Mouse (Mus musculus) heart, adult 2 months (tissue): ENCODE results near the gene Msh2. TPM values are rescaled to one million over a fixed set of nuclear protein-coding genes. Genes with fewer than 3 reads are reported as not detected.

ENCODE experiments used
- DNase-seq, 2 experiments: peaks; one replicate each; pipeline ENCODE4 v3.0.0; 2021
- H3K27ac ChIP-seq: fragments of 200-600 bp; 2 replicates; pipeline ENCODE4 v1.8.1; 2022
- H3K27me3 ChIP-seq: fragments of 200-500 bp; 2 replicates; pipeline ENCODE4 v1.6.1; 2012; ENCODE audit warnings: mild to moderate bottlenecking, low read length, inconsistent platforms, mixed read lengths; ENCODE audit not compliant: control insufficient read depth, insufficient read depth
- H3K36me3 ChIP-seq: fragments of 200-500 bp; 2 replicates; pipeline ENCODE4 v1.6.1; 2012; ENCODE audit warnings: low read length, inconsistent platforms; ENCODE audit not compliant: control insufficient read depth, insufficient read depth
- H3K4me1 ChIP-seq: fragments of 200-500 bp; 2 replicates; pipeline ENCODE4 v1.6.1; 2011; ENCODE audit warnings: low read length; ENCODE audit not compliant: control insufficient read depth, insufficient read depth
- H3K4me3 ChIP-seq: fragments of 200-600 bp; 2 replicates; pipeline ENCODE4 v1.8.1; 2022
- H3K79me2 ChIP-seq: fragments of 200-500 bp; replicated peaks from 2 replicates; pipeline ENCODE4 v1.6.1; 2012; ENCODE audit warnings: mild to moderate bottlenecking, inconsistent platforms, low read length, moderate library complexity, mixed read lengths; ENCODE audit not compliant: control insufficient read depth, insufficient read depth
- H3K9ac ChIP-seq: fragments of 200-500 bp; 2 replicates; pipeline ENCODE4 v1.6.1; 2012; ENCODE audit warnings: low read depth, mild to moderate bottlenecking, control low read depth, inconsistent platforms, low read length, mixed read lengths
- CTCF ChIP-seq: fragments of 200-600 bp; IDR thresholded peaks from 2 replicates; pipeline ENCODE4 v1.8.1; 2022; ENCODE audit warnings: antibody characterized with exemption, mild to moderate bottlenecking, moderate library complexity
- EP300 ChIP-seq: fragments of 200-500 bp; IDR thresholded peaks from 2 replicates; pipeline ENCODE4 v1.6.1; 2011; ENCODE audit warnings: low read depth, low read length, control low read depth; ENCODE audit not compliant: insufficient read depth
- POLR2A ChIP-seq: fragments of 200-500 bp; IDR thresholded peaks from 2 replicates; pipeline ENCODE4 v1.6.1; 2011; ENCODE audit warnings: mild to moderate bottlenecking, low read depth, low read length, control low read depth; ENCODE audit not compliant: insufficient read depth
- WGBS: fragments of 180-500 bp; shearing (Covaris S2); methylation state at CpG from one replicate; pipeline ENCODE4 v1.1.7; 2018; 5-methylcytosine and 5-hydroxymethylcytosine counted together
- intact Hi-C: fragments of 180-260 bp; cut with DNase I; formaldehyde crosslinking; loops from one replicate; pipeline ENCODE4 v1.15.1; 2025
- long read RNA-seq: library from polyadenylated mRNA; stranded (forward); transcript quantifications from one replicate; pipeline ENCODE4 v2.0.0, GENCODE M21; 2021
- polyA plus RNA-seq: library from polyadenylated mRNA; depleted of rRNA; stranded (reverse); fragments of >200 nt; gene quantifications from 2 replicates; pipeline ENCODE4 v1.2.3, GENCODE M21; 2012; rRNA removed
- total RNA-seq, 2 experiments: library from RNA; stranded (reverse); gene quantifications; 2 replicates each; pipeline ENCODE4 v1.2.3; 2021

Gene Msh2
- total RNA-seq (10 to 100 TPM; 12.7 to 13.7 TPM), polyA plus RNA-seq (4.9 and 9.3 TPM in 2 replicates)
- long read RNA-seq, transcript Msh2-201 (16 exons, 3,283 nt), result major isoform, 15 of 17 reads
- long read RNA-seq, partial matches to known transcripts, result 1 of 17 reads
- long read RNA-seq, other reads (novel, unspliced or antisense), result 1 of 17 reads

- Histone ChIP-seq H3K9ac (peak within 1 kb of the TSS; percentile 76), H3K27ac (peak within 1 kb of the TSS; percentile 78), H3K4me1 (peaks cover 4% of the 10 kb centered on the region), H3K27me3 (no peaks in the 10 kb centered on the region), H3K79me2 (no peaks in the 10 kb centered on the region), H3K36me3 (no peaks in the 10 kb centered on the region), H3K4me3 (peak within 1 kb of the TSS; percentile 86)
- 2% methylated on average over 44 of the region's 44 CpGs for WGBS
- TF ChIP-seq CTCF (peak; percentile 46), EP300 (0 out of 2 replicates have a peak, but pooled peaks have one; percentile 23), POLR2A (peak; percentile 89)
- peak; percentile 97 to 98 for DNase-seq
- intact Hi-C loops, result loop anchor here (5.0 kb wide), 1 partner anchor 205 kb away; no protein-coding TSS in a partner anchor
These were observed at the start of gene Msh2 for GRCm38 (mm10) chr17:87671890-87672660. Gene Msh2 (plus strand): TSS chr17:87672330.

DNA sequence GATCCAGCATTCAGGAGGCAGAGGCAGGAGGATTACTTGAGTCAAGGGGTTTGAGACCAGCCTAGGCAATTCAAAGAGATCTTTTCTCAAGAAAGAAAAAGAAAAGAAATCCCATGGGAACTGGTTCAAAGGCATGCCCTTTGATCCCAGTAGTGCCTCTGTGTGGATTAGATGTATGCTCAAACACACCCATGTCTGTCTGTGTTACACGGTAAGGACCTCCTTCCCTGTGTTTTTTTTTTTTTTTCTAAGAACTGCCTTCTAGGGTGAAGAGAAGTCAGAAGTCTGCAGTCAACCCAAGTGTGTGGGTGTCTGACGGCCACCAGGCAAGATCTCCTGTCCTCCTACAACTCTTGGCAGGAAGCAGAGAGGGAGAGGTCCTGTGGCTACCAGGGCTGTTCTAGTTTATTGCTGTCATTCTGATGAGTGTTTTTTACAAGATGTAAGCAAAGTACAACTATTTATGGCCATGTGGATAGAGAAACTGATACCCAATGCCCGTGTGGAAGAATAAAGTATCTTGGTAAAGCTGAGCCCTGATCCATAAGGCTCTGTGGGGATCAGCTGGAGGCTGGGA is 46.5 kb upstream of the Msh2 start:
- 58% methylated on average over 3 of the region's 3 CpGs for WGBS
- no peaks in the 10 kb centered on the region for H3K4me1 ChIP-seq
- H3K4me3 ChIP-seq, result no peak overlapping the region
- no peak for TF ChIP-seq POLR2A
- TF ChIP-seq CTCF, result no peak
- DNase-seq, result no peak
- H3K9ac ChIP-seq, result no peak overlapping the region
- no peak overlapping the region for H3K27ac ChIP-seq
- intact Hi-C loops, result no loop called here
- no peaks in the 10 kb centered on the region for H3K27me3 ChIP-seq
- no peaks in the 10 kb centered on the region for H3K36me3 ChIP-seq
- no peaks in the 10 kb centered on the region for H3K79me2 ChIP-seq

- no peak overlapping the region for H3K9ac ChIP-seq
- no peak overlapping the region for H3K27ac ChIP-seq
- 87% methylated on average over 5 of the region's 5 CpGs for WGBS
- H3K27me3 ChIP-seq, result no peaks in the 10 kb centered on the region
- DNase-seq, result no peak
- H3K4me3 ChIP-seq, result no peak overlapping the region
- intact Hi-C loops, result no loop called here
- H3K4me1 ChIP-seq, result no peaks in the 10 kb centered on the region
- H3K36me3 ChIP-seq, result no peaks in the 10 kb centered on the region
- H3K79me2 ChIP-seq, result no peaks in the 10 kb centered on the region
- no peak for TF ChIP-seq POLR2A
These were observed 44.0 kb upstream of the Msh2 start for GRCm38 (mm10) chr17:87628144-87628543.

DNA sequence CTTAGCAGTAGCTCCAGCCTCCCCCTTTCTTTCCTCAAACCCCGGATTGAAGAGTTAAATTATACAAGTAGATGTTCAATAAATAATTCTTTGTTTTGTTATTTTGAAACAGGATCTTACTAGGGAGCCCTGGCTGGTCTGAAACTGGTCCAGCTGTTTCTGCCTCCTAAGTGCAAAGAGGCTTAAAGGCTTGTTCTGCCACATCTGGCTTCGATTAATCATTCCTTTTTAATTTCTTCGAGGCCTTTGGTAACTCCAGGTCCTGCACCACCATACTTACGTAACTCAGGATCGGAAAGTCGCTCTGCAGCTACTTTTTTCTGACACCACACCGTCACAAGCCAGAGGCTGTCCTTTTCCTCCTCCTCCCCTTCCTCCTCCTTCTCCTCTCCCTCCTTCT is 43.4 kb upstream of the Msh2 start:
- H3K36me3 ChIP-seq, result no peaks in the 10 kb centered on the region
- no peak overlapping the region for H3K27ac ChIP-seq
- H3K79me2 ChIP-seq, result no peaks in the 10 kb centered on the region
- no peak for DNase-seq
- no peak overlapping the region for H3K4me3 ChIP-seq
- no peaks in the 10 kb centered on the region for H3K4me1 ChIP-seq
- 71% methylated on average over 7 of the region's 7 CpGs for WGBS
- TF ChIP-seq POLR2A (no peak), CTCF (no peak), EP300 (no peak)
- H3K9ac ChIP-seq, result no peak overlapping the region
- intact Hi-C loops, result no loop called here
- H3K27me3 ChIP-seq, result no peaks in the 10 kb centered on the region

- H3K27ac ChIP-seq, result no peak overlapping the region
- H3K9ac ChIP-seq, result no peak overlapping the region; the same call in 1 of the 2 replicates
- 12% methylated on average over 22 of the region's 22 CpGs for WGBS
- H3K36me3 ChIP-seq, result no peaks in the 10 kb centered on the region
- H3K27me3 ChIP-seq, result peaks cover 14% of the 10 kb centered on the region
- DNase-seq, result no peak
- H3K79me2 ChIP-seq, result no peaks in the 10 kb centered on the region
- intact Hi-C loops, result no loop called here
- H3K4me3 ChIP-seq, result peak overlapping the region; percentile 43; the same call in 1 of the 2 replicates
- no peaks in the 10 kb centered on the region; the same call in 1 of the 2 replicates for H3K4me1 ChIP-seq
- TF ChIP-seq EP300, result no peak
- no peak for TF ChIP-seq POLR2A
- no peak for TF ChIP-seq CTCF
These were observed 35.1 kb upstream of the Msh2 start for GRCm38 (mm10) chr17:87637056-87637389.

GRCm38 (mm10) chr17:87639242-87639641 is 32.9 kb upstream of the Msh2 start:
- 52% methylated on average over 5 of the region's 5 CpGs for WGBS
- Histone ChIP-seq H3K36me3 (no peaks in the 10 kb centered on the region), H3K27ac (no peak overlapping the region), H3K9ac (no peak overlapping the region), H3K4me1 (no peaks in the 10 kb centered on the region; the same call in 1 of the 2 replicates), H3K79me2 (no peaks in the 10 kb centered on the region), H3K4me3 (no peak overlapping the region), H3K27me3 (peaks cover 14% of the 10 kb centered on the region)
- TF ChIP-seq EP300, result no peak
- TF ChIP-seq POLR2A, result no peak
- no peak for TF ChIP-seq CTCF
- no peak for DNase-seq
- intact Hi-C loops, result no loop called here
